Mouse (Mus musculus) cerebellum, adult 18-20 months (tissue): Measurements from ENCODE around the gene Mtmr4.

Experiments
- DNase-seq, 2 experiments: peaks; one replicate each; pipeline ENCODE4 v3.0.0; 2021

Gene Mtmr4

GRCm38 (mm10) chr11:87615952-87616351 lies 24.0 kb downstream of the Mtmr4 start:
- DNase-seq, result no peak

DNA sequence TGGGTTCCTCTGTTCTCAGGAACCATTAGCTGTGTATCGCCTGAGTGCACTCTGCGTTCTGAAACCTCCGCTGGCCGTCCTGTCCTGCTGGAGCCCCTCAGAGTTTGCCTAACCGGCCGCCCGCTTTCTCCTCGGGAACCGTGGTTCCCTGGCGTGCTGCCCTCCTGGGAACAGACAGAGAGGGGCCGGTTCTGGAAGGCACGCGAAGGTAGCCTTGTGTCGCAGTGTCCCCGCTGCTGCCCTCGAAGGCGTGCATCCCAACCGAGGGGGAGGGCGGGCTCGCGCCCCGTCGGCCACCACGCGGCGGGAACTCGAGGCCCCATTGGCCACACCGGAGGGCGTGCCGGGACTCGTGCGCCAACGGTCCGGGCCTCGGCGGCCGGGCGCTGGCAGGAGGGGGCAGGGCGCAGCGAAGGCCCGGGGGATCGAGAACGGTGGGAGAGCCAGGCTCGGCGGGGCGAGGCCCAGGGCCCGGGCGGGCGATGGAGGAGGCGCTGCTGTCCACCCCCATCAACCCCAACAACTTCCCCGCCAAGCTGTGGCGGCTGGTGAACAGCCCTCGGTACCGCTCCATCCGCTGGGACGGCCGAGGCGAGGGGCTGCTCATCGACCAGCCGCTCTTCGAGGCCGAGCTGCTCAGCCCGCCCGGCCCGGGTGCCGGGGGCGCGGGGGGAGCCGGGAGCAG lies 25.0 kb downstream of the Mtmr4 start, which contains the start of gene Hsf5:
TSS of gene Hsf5 (plus strand) at position 375 of the 685 bp plus-strand sequence.
- DNase-seq, result no peak

- DNase-seq, result no peak
Observed at GRCm38 (mm10) chr11:87617606-87618005, 25.6 kb downstream of the Mtmr4 start.

DNA sequence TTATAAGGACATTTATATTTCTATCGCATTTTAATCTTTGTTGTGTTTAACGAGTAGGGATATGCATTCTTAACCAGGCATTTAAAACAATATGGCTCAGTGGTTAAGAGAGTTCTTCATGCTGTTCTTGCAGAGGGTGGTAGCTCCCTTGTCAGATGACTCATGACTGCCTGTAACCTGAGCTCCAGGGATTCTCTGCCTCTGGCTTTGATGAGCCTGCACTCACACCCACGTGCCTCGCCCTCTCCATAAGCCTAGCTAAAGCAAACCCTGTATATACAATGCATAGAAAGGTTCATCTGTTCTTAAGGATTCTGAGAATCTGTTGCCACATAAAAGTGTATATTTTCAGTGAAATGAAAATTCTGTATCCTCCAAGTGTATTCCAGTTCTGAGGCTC lies 31.2 kb downstream of the Mtmr4 start:
- no peak for DNase-seq

GRCm38 (mm10) chr11:87629859-87630258 lies 37.9 kb downstream of the Mtmr4 start:
- peak; percentile 30 to 46 for DNase-seq

GRCm38 (mm10) chr11:87638793-87639192 lies 46.8 kb downstream of the Mtmr4 start:
- DNase-seq, result no peak

- peak; percentile 72 to 73 for DNase-seq
Observed at GRCm38 (mm10) chr11:87639206-87639605, 47.2 kb downstream of the Mtmr4 start.

DNA sequence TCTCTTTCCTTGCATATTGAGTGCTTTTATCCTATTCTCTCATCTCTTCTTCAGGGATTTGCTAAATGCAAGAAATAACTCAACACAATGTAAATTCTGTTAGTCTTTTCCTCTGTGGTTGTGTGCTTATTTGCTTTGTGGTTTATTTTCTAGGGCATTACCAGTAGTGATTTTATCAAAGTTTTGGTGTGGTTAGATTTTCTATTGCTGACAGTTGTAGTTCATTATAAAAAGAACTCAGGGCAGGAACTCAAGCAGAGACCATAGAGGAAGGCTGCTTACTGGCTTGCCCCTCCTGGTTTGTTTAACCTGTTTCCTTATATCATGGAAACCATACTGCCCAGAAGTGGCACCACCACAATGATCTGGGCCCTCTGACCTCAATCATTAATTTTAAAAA lies 50.9 kb downstream of the Mtmr4 start:
- no peak for DNase-seq

DNA sequence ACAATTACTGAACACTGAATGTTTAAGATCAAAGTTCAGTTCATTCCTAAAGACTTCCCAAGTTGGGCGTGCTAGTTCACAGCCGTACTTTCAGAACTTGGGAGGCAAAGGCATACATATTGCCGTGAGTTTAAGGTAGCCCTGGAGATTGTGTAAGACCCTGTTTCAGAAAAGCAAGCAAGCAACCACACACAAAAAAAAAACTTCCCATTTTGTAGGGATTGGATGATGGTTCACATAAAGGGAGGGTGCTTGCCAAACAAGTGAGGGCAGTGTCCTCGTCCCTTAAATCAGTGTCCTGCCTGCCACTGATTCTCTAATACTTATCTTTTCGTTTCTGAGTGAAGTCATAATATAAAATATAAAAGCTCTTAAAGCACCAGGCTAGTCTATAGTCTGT lies 62.7 kb downstream of the Mtmr4 start:
- DNase-seq, result no peak

DNA sequence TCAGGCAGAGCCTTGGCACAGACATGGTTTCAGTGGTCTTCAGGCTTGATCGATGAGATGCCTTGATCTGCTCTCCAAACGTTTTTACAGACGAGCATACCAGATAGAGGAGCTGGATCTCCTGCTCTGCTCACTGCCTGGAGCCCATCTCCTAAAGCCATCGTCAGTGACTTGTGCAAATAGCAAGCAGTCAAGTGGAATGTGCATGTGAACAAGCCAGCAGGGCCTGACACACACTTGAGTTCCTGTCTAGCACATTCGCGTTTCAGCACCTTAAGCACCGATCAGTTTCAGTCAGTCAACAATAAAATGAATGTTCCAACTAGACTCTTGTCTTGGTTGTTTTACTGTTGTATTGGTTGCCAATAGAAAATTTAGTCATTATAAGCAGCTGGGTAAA lies 67.3 kb downstream of the Mtmr4 start:
- no peak for DNase-seq

GRCm38 (mm10) chr11:87662407-87662806 lies 70.4 kb downstream of the Mtmr4 start, which contains the start of gene Rnf43:
Gene Rnf43 (plus strand): TSS chr11:87662722.
- DNase-seq, result peak; percentile 89 to 92

DNA sequence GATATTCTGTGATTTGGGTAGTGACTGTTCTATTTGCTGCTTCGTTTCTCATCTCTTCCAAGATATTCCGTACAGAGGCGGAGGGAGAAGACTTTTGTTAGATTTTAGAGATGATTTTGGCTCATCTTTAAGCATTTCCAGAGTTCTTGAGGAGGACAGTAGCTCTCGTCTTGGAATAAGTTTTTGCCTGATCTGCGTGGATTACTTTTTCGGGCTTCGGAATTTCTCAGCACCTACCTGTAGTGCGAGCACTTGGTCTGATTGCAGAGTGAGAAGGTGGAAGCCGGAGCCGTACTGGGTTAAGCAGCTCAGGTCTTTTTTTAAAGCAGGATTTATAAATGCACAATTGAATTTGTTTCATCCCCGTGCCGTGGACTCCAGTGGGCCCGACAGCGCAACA lies 70.9 kb downstream of the Mtmr4 start:
- DNase-seq, result no peak

DNA sequence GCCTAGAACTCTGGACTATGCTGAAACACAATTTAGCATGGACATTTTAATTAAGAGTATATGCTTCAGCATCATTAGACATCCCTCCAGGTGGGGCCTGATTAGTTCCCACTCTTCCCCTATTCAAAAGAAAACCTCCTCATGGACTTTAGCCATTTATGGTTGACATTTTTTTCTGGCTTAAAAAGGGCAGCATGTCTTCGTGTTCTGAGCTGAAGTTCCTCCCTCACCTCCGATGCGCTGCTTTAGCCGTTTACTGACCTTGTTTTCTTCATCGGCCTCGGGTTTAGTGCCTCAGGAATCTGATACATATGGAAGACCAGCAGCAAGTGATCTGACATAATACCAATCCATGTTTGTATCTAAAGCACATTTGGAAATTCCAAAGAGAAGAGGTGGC lies 72.0 kb downstream of the Mtmr4 start:
- no peak for DNase-seq

DNA sequence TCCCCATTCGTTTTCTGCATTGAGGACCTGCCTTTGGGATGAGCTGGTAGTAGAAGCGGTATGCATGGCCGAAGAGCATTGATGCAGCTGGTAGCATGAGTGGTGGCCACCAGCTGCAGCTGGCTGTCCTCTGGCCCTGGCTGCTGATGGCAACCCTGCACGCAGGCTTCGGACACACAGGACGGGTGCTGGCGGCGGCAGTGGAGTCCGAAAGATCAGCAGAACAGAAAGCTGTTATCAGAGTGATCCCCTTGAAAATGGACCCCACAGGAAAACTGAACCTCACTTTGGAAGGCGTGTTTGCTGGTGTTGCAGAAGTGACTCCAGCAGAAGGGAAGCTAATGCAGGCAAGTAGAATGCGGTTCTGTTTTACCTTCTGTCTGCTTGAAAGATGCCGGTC lies 72.6 kb downstream of the Mtmr4 start:
- peak in 1 of 2 experiments; percentile 18 for DNase-seq

DNA sequence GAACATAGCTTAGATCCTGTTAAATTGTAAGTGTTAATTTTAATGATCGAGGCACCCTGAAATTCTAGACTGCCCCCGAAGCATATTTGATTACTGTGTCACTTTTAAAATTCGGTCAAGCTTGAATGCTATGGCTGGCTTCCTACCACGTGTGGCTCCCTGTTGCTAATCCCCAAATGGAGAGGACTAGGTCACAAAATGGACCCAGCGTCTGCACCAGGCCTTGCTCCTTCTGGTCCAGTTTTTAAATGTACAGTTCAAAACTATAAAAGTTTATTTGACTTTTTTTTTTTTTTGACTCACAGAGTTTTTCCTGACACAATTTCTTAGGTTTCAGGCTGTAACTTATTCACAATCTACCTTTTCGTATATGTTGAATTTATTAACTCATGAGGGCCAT lies 73.3 kb downstream of the Mtmr4 start:
- DNase-seq, result peak in 1 of 2 experiments; percentile 16

DNA sequence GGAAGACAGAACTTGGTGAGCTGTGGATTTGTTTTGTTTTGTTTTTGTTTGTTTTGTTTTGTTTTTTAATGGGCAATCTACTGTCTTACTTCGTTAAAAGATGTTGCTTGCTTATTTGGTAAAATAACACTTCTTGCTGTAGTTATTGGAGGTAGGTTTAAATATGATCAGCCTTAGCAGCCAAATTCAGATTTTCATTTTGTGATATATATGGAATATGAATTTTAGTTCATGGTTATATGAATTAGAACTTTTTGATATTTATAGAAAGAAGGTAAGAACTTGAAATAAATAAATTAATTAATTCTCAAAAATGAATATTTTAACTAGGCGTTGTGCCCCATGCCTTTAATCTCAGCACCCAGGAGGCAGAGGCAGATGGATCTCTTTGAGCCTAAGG lies 73.7 kb downstream of the Mtmr4 start:
- no peak for DNase-seq
